In genomic region chr15:99890412-99891236, GRCm38 (mm10) we compare ENCODE assay signal across 9 mouse cellular contexts. TPM values are rescaled to one million over a fixed set of nuclear protein-coding genes. Genes with fewer than 3 reads are reported as not detected.
DNase-seq lines count a peak whose midpoint lies in the region; ATAC-seq and TF ChIP-seq lines count a peak whose summit lies in the region.
"Had no signal": no experiment of that assay in that cellular context is flagged by ENCODE, and none has a peak within 500 bp of the region (broad histone marks: within the 10 kb centered on the region; RNA-seq: fewer than 3 reads in every experiment).

No protein-coding gene starts in this region.

- H3K27ac ChIP-seq in thymus, adult 2 months (ENCODE audit: control insufficient read depth, insufficient read depth, low read length): peak overlapping the region; percentile 25
- peak overlapping the region; percentile 77 for H3K27ac ChIP-seq in lung, embryonic 16.5 days (ENCODE audit: low read length)
- H3K27ac ChIP-seq in forebrain, postnatal 0 days (ENCODE audit: low read depth, low read length): no peak overlapping the region
- H3K27ac ChIP-seq: neural tube, embryonic 12.5 days had no signal

- peaks cover 8% of the 10 kb centered on the region for H3K4me1 ChIP-seq in thymus, adult 2 months (replicated peaks; ENCODE audit: control insufficient read depth, insufficient read depth, low read length)
- H3K4me1 ChIP-seq in lung, embryonic 16.5 days (replicated peaks; ENCODE audit: control insufficient read depth, insufficient read depth, low read length): peaks cover 5% of the 10 kb centered on the region
- no peaks in the 10 kb centered on the region for H3K4me1 ChIP-seq in forebrain, postnatal 0 days (ENCODE audit: insufficient read depth)

- no peaks in the 10 kb centered on the region for H3K27me3 ChIP-seq in thymus, adult 2 months (ENCODE audit: control insufficient read depth, insufficient read depth, low read length)
- no peaks in the 10 kb centered on the region; the same call in 1 of the 2 replicates for H3K27me3 ChIP-seq in lung, embryonic 16.5 days (ENCODE audit: control insufficient read depth, insufficient read depth, low read depth, low read length)
- H3K27me3 ChIP-seq in forebrain, postnatal 0 days (ENCODE audit: insufficient read depth, low read length): no peaks in the 10 kb centered on the region
- H3K27me3 ChIP-seq: neural tube, embryonic 12.5 days had no signal

- peak; percentile 84 for ATAC-seq in lung, embryonic 16.5 days (ENCODE audit: low read depth)
- no peak for ATAC-seq in forebrain, postnatal 0 days

- TF ChIP-seq POLR2A in thymus, adult 2 months (IDR thresholded peaks at IDR 0.05; ENCODE audit: control insufficient read depth, extremely low read depth, insufficient read depth, low read length, poor library complexity): no peak

- DNase-seq in thymus, adult 2 months: peak; percentile 4
- no peak for DNase-seq in thymus, postnatal 10 days (ENCODE audit: low spot score in 2 of 2)
- peak; percentile 82 for DNase-seq in kidney, adult 18-20 months
- DNase-seq in yolk sac, embryonic 10.5 days (ENCODE audit: low spot score): peak; percentile 79
- DNase-seq in cerebellum, postnatal 25 days: no peak
- DNase-seq in adrenal gland, adult 18-20 months (ENCODE audit: low spot score in 2 of 2): no peak
- no peak for DNase-seq in forebrain, postnatal 0 days

- no peaks in the 10 kb centered on the region for H3K36me3 ChIP-seq in thymus, adult 2 months (ENCODE audit: control insufficient read depth, insufficient read depth, low read length)
- H3K36me3 ChIP-seq in lung, embryonic 16.5 days (ENCODE audit: control insufficient read depth, insufficient read depth, low read length): no peaks in the 10 kb centered on the region
- no peaks in the 10 kb centered on the region for H3K36me3 ChIP-seq in forebrain, postnatal 0 days (ENCODE audit: insufficient read depth)
- H3K36me3 ChIP-seq: neural tube, embryonic 12.5 days had no signal

- no peaks in the 10 kb centered on the region for H3K9me3 ChIP-seq in lung, embryonic 16.5 days (ENCODE audit: control insufficient read depth, low read length)
- no peaks in the 10 kb centered on the region for H3K9me3 ChIP-seq in forebrain, postnatal 0 days (ENCODE audit: low read length)
- H3K9me3 ChIP-seq: neural tube, embryonic 12.5 days had no signal

- H3K4me3 ChIP-seq in thymus, adult 2 months (ENCODE audit: control insufficient read depth, insufficient read depth, low read length): no peak overlapping the region
- peak overlapping the region; percentile 33 for H3K4me3 ChIP-seq in lung, embryonic 16.5 days (ENCODE audit: low read length)
- no peak overlapping the region for H3K4me3 ChIP-seq in forebrain, postnatal 0 days (ENCODE audit: low read depth, low read length)
- H3K4me3 ChIP-seq: neural tube, embryonic 12.5 days had no signal

- WGBS in thymus, adult 2 months: 29% methylated on average over 19 of the region's 19 CpGs
- WGBS in lung, embryonic 16.5 days: 30% methylated on average over 19 of the region's 19 CpGs
- WGBS in forebrain, postnatal 0 days: 63% methylated on average over 19 of the region's 19 CpGs

- no peak for TF ChIP-seq CTCF in thymus, adult 2 months (IDR thresholded peaks at IDR 0.05; ENCODE audit: borderline replicate concordance, control insufficient read depth, extremely low read depth, insufficient read depth, low read length, poor library complexity)
- TF ChIP-seq CTCF in forebrain, postnatal 0 days (IDR thresholded peaks at IDR 0.05; ENCODE audit: low read depth): no peak

- H3K9ac ChIP-seq in lung, embryonic 16.5 days (ENCODE audit: low read length): peak overlapping the region; percentile 57
- H3K9ac ChIP-seq in forebrain, postnatal 0 days: no peak overlapping the region
- H3K9ac ChIP-seq: neural tube, embryonic 12.5 days had no signal

- H3K4me2 ChIP-seq in lung, embryonic 16.5 days (ENCODE audit: low read depth, low read length): peak overlapping the region; percentile 56
- H3K4me2 ChIP-seq in forebrain, postnatal 0 days (ENCODE audit: low read depth): no peak overlapping the region
- H3K4me2 ChIP-seq: neural tube, embryonic 12.5 days had no signal

RNA-seq across cellular contexts. Expression of gene Lima1, which starts 15.4 kb away (rescaled TPM):
- polyA plus RNA-seq in thymus, adult 2 months (2012; rRNA removed): 11.0 and 12.3 TPM in 2 replicates
- polyA plus RNA-seq in lung, embryonic 16.5 days (2015; fragmentation: Nextera tagmentation; extraction: Ambion mirVana): 44.9 and 47.0 TPM in 2 replicates
- 10 to 100 TPM; 35.4 to 39.9 TPM for total RNA-seq in adrenal gland, adult 18-20 months (2021)
- total RNA-seq in forebrain, postnatal 0 days (2014; rRNA removed): 9.7 and 12.5 TPM in 2 replicates
- polyA plus RNA-seq in forebrain, postnatal 0 days (2015; fragmentation: Nextera tagmentation; extraction: Ambion mirVana): 8.5 and 11.8 TPM in 2 replicates

Comparison
In these comparisons a context has a peak if more than half of its experiments do, and no peak if none do; other contexts are left out.
1. DNase-seq: peak in thymus, adult 2 months (single experiment), kidney, adult 18-20 months (single experiment) and yolk sac, embryonic 10.5 days (single experiment); none in thymus, postnatal 10 days (0 of 2), cerebellum, postnatal 25 days (0 of 2), adrenal gland, adult 18-20 months (0 of 2) and forebrain, postnatal 0 days (single experiment).